Mouse (Mus musculus) stomach, postnatal 0 days (tissue): Measurements from ENCODE around the gene Plekhs1.

Experiments used
- CTCF ChIP-seq: IDR thresholded peaks from 2 replicates; pipeline ENCODE4 v1.5.1; 2016; ENCODE audit warnings: antibody characterized with exemption, low read depth, mild to moderate bottlenecking, moderate library complexity
- EP300 ChIP-seq: optimal IDR thresholded peaks from 2 replicates; pipeline ENCODE3; 2016; ENCODE audit warnings: antibody characterized with exemption

- TF ChIP-seq CTCF (no peak), EP300 (no peak)
Observed at GRCm38 (mm10) chr19:56534337-56534736, 72.9 kb downstream of the Plekhs1 start.
